18 mouse cellular contexts compared by ENCODE assay signal in the genomic region with DNA sequence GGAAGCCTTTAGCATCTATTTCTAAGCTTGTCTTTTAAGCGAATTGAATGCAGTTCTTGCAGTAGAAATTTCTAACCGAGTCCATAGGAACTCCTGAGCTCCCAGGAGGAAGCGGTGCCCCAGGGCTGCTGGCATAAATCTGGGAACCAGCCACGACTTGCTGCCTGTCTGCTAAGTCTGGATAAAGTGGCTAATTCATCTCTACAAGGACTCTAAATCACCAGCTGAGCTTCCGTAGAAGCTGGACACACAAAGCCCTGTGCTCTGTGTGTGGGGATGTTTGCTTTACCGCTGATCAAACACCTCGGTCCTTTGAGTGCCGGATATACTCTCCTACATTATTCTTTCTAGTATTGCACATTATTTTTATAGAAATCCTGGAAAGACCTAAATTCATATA.
DNase-seq lines count a peak whose midpoint lies in the region; ATAC-seq lines count a peak whose summit lies in the region.
"Had no signal": no experiment of that assay in that cellular context is flagged by ENCODE, and none has a peak within 500 bp of the region (broad histone marks: within the 10 kb centered on the region; RNA-seq: fewer than 3 reads in every experiment).

No protein-coding gene starts in this region.

- no peaks in the 10 kb centered on the region for H3K9me3 ChIP-seq in hindbrain, embryonic 15.5 days
- no peaks in the 10 kb centered on the region for H3K9me3 ChIP-seq in liver, embryonic 12.5 days (replicated peaks)
- H3K9me3 ChIP-seq: kidney, embryonic 15.5 days had no signal

- no peak overlapping the region for H3K27ac ChIP-seq in hindbrain, embryonic 15.5 days (replicated peaks)
- no peak overlapping the region for H3K27ac ChIP-seq in liver, embryonic 12.5 days
- H3K27ac ChIP-seq: kidney, embryonic 15.5 days had no signal

- no peak overlapping the region for H3K9ac ChIP-seq in hindbrain, embryonic 15.5 days
- no peak overlapping the region for H3K9ac ChIP-seq in liver, embryonic 12.5 days
- H3K9ac ChIP-seq: kidney, embryonic 15.5 days had no signal

- no peaks in the 10 kb centered on the region for H3K4me1 ChIP-seq in hindbrain, embryonic 15.5 days (replicated peaks)
- H3K4me1 ChIP-seq in liver, embryonic 12.5 days = no peaks in the 10 kb centered on the region
- H3K4me1 ChIP-seq: kidney, embryonic 15.5 days had no signal

- no peak overlapping the region for H3K4me3 ChIP-seq in hindbrain, embryonic 15.5 days
- H3K4me3 ChIP-seq in liver, embryonic 12.5 days = no peak overlapping the region
- H3K4me3 ChIP-seq: erythroblast, embryonic 14.5 days; kidney, embryonic 15.5 days; megakaryocyte, embryonic 14.5 days had no signal

- no peaks in the 10 kb centered on the region for H3K36me3 ChIP-seq in hindbrain, embryonic 15.5 days
- no peaks in the 10 kb centered on the region for H3K36me3 ChIP-seq in liver, embryonic 12.5 days
- H3K36me3 ChIP-seq: kidney, embryonic 15.5 days had no signal

- WGBS in hindbrain, embryonic 15.5 days = 45% methylated on average over 8 of the region's 8 CpGs
- WGBS in liver, embryonic 12.5 days (ENCODE audit: insufficient replicate concordance) = 61% methylated on average over 8 of the region's 8 CpGs

- no peaks in the 10 kb centered on the region for H3K27me3 ChIP-seq in hindbrain, embryonic 15.5 days
- no peaks in the 10 kb centered on the region for H3K27me3 ChIP-seq in liver, embryonic 12.5 days (replicated peaks)
- H3K27me3 ChIP-seq: kidney, embryonic 15.5 days; megakaryocyte, embryonic 14.5 days; Patski had no signal

- DNase-seq in left cerebral cortex, postnatal 4 days = peak; percentile 3
- DNase-seq in left cerebral cortex, postnatal 36 days (ENCODE audit: low spot score in 2 of 2) = no peak
- peak; percentile 52 for DNase-seq in embryo, embryonic 11 days
- peak; percentile 23 for DNase-seq in neural tube, embryonic 10.5 days (ENCODE audit: extremely low spot score, low spot score)
- DNase-seq in adrenal gland, adult 2 months = no peak
- DNase-seq: adrenal gland, postnatal 14 days; cerebellum, adult 9-10 months; gastrocnemius, postnatal 25 days; heart, postnatal 14 days; thymus, postnatal 4 days had no signal

- ATAC-seq in hindbrain, embryonic 15.5 days (ENCODE audit: low FRiP score, low read depth) = peak; percentile 48; the same call in 1 of the 2 replicates
- no peak for ATAC-seq in liver, embryonic 12.5 days
- ATAC-seq in granulocyte monocyte progenitor cell, adult 5-6 weeks (replicated peaks; ENCODE audit: poor library complexity, severe bottlenecking) = no peak
- ATAC-seq: Patski had no signal

- intact Hi-C loops in left cerebral cortex, postnatal 4 days (cut with DNase I) = no loop called here
- intact Hi-C loops in left cerebral cortex, postnatal 36 days (cut with DNase I) = no loop called here

- H3K4me2 ChIP-seq in hindbrain, embryonic 15.5 days = no peak overlapping the region
- H3K4me2 ChIP-seq in liver, embryonic 12.5 days = no peak overlapping the region
- H3K4me2 ChIP-seq: kidney, embryonic 15.5 days; liver, embryonic 11.5 days had no signal

Comparison
In these comparisons a context has a peak if more than half of its experiments do, and no peak if none do; other contexts are left out.
1. DNase-seq: peak in left cerebral cortex, postnatal 4 days (single experiment), embryo, embryonic 11 days (single experiment) and neural tube, embryonic 10.5 days (single experiment); none in left cerebral cortex, postnatal 36 days (0 of 2) and adrenal gland, adult 2 months (single experiment).